Mouse (Mus musculus) midbrain, embryonic 11.5 days (tissue): ENCODE data around the gene Gm35134. TPM values are rescaled to one million over a fixed set of nuclear protein-coding genes. Genes with fewer than 3 reads are reported as not detected.
"Not testable (repeated sequence)": the region's sequence is repeated elsewhere in the genome, so short reads cannot be mapped to it uniquely, and the experiment has no call there.

Source experiments
- ATAC-seq: fragments of 200-750 bp; cut with Nextera tagmentation; 2 replicates; pipeline ENCODE4 v1.8.0; 2017; ENCODE audit warnings: moderate TSS enrichment, moderate library complexity; ENCODE audit not compliant: low FRiP score
- DNase-seq: peaks from one replicate; pipeline ENCODE4 v3.0.0; 2015; ENCODE audit warnings: low spot score; ENCODE audit errors: missing footprints
- H3K27ac ChIP-seq: fragments of 300-500 bp; sonication (generic); 2 replicates; pipeline ENCODE4 v1.5.1; 2014; ENCODE audit warnings: low read depth, low read length
- H3K27me3 ChIP-seq: fragments of 300-500 bp; sonication (generic); 2 replicates; pipeline ENCODE4 v1.6.1; 2014; ENCODE audit warnings: mild to moderate bottlenecking, low read length, moderate library complexity, mixed read lengths; ENCODE audit not compliant: control insufficient read depth, insufficient read depth
- H3K36me3 ChIP-seq: fragments of 300-500 bp; sonication (generic); 2 replicates; pipeline ENCODE4 v1.6.1; 2014; ENCODE audit warnings: mild to moderate bottlenecking, low read length, moderate library complexity, mixed read lengths; ENCODE audit not compliant: control insufficient read depth, insufficient read depth
- H3K4me1 ChIP-seq: fragments of 300-500 bp; sonication (generic); 2 replicates; pipeline ENCODE4 v1.6.1; 2014; ENCODE audit warnings: low read length; ENCODE audit not compliant: control insufficient read depth, insufficient read depth
- H3K4me2 ChIP-seq: fragments of 300-500 bp; sonication (generic); 2 replicates; pipeline ENCODE4 v1.6.1; 2014; ENCODE audit warnings: mild to moderate bottlenecking, moderate library complexity
- H3K4me3 ChIP-seq: fragments of 300-500 bp; sonication (generic); 2 replicates; pipeline ENCODE4 v1.5.1; 2014; ENCODE audit warnings: low read depth, low read length
- H3K9ac ChIP-seq: fragments of 300-500 bp; sonication (generic); 2 replicates; pipeline ENCODE4 v1.6.1; 2014; ENCODE audit warnings: low read length
- H3K9me3 ChIP-seq: fragments of 300-500 bp; sonication (generic); 2 replicates; pipeline ENCODE4 v1.6.1; 2016; ENCODE audit warnings: low read length; ENCODE audit not compliant: control insufficient read depth
- WGBS: fragments of 180-500 bp; shearing (Covaris S2); extraction: QIAGEN DNeasy Blood & Tissue Kit; methylation state at CpG from one replicate; pipeline ENCODE4 v1.1.7; 2014; 5-methylcytosine and 5-hydroxymethylcytosine counted together
- polyA plus RNA-seq: library from polyadenylated mRNA; unstranded; fragments of >200 nt; fragmentation: Nextera tagmentation; extraction: Ambion mirVana; gene quantifications from 2 replicates; pipeline ENCODE4 v1.2.1, GENCODE M21; 2014

Gene Gm35134
- polyA plus RNA-seq = not detected in 2 replicates

- DNase-seq, H3K36me3 ChIP-seq, H3K9me3 ChIP-seq, H3K27me3 ChIP-seq, H3K9ac ChIP-seq, H3K4me1 ChIP-seq, H3K4me3 ChIP-seq, ATAC-seq, H3K4me2 ChIP-seq, H3K27ac ChIP-seq: not testable (repeated sequence)
- WGBS = no CpG with 5 or more reads among the region's 7 CpGs
These were observed at the start of gene Gm35134 for GRCm38 (mm10) chrY:19112707-19113106. Gm35134 (plus strand) TSS chrY:19113007.
